Mouse (Mus musculus): ENCODE results near the gene Ythdf1. TPM values are rescaled to one million over a fixed set of nuclear protein-coding genes. Genes with fewer than 3 reads are reported as not detected.
A peak's percentile ranks its signal among the peaks of the same experiment; 100 is the strongest.

Gene Ythdf1
- polyA plus RNA-seq, 1 experiment from 2014 or later, result 80.5 TPM

- H3K9me3 ChIP-seq (ENCODE audit: control insufficient read depth, low read length), result no peaks in the 10 kb centered on the region
- no peak overlapping the region for H3K9ac ChIP-seq (ENCODE audit: low read length)
- H3K4me1 ChIP-seq (ENCODE audit: control insufficient read depth, insufficient read depth, low read length), result peaks cover 13% of the 10 kb centered on the region
- 71% methylated on average over 6 of the region's 6 CpGs for WGBS
- H3K4me2 ChIP-seq (ENCODE audit: low read depth, severe bottlenecking), result no peak overlapping the region
- no peaks in the 10 kb centered on the region for H3K36me3 ChIP-seq (ENCODE audit: control insufficient read depth, insufficient read depth, low read length)
- peaks cover 33% of the 10 kb centered on the region for H3K27me3 ChIP-seq (ENCODE audit: control insufficient read depth, insufficient read depth, low read length)
- DNase-seq (ENCODE audit: low spot score), result no peak
- H3K4me3 ChIP-seq (ENCODE audit: low read depth, low read length), result no peak overlapping the region
- no peak overlapping the region for H3K27ac ChIP-seq (replicated peaks; ENCODE audit: low read depth, low read length)
- ATAC-seq (ENCODE audit: insufficient number of reproducible peaks, low FRiP score, low TSS enrichment, low read depth), result no peak
Measured at GRCm38 (mm10) chr2:180897857-180898256, 22.9 kb downstream of the Ythdf1 start.

GRCm38 (mm10) chr2:180896819-180897625 lies 23.7 kb downstream of the Ythdf1 start:
- no peaks in the 10 kb centered on the region for H3K9me3 ChIP-seq (ENCODE audit: control insufficient read depth, low read length)
- DNase-seq (ENCODE audit: low spot score) (no peak), ATAC-seq (ENCODE audit: insufficient number of reproducible peaks, low FRiP score, low TSS enrichment, low read depth) (no peak)
- no peak overlapping the region for H3K4me2 ChIP-seq (ENCODE audit: low read depth, severe bottlenecking)
- no peak overlapping the region for H3K27ac ChIP-seq (replicated peaks; ENCODE audit: low read depth, low read length)
- H3K4me3 ChIP-seq (ENCODE audit: low read depth, low read length), result no peak overlapping the region
- peaks cover 16% of the 10 kb centered on the region for H3K4me1 ChIP-seq (ENCODE audit: control insufficient read depth, insufficient read depth, low read length)
- peaks cover 41% of the 10 kb centered on the region for H3K27me3 ChIP-seq (ENCODE audit: control insufficient read depth, insufficient read depth, low read length)
- 78% methylated on average over 15 of the region's 15 CpGs for WGBS
- no peaks in the 10 kb centered on the region for H3K36me3 ChIP-seq (ENCODE audit: control insufficient read depth, insufficient read depth, low read length)
- no peak overlapping the region for H3K9ac ChIP-seq (ENCODE audit: low read length)

GRCm38 (mm10) chr2:180895837-180896525 lies 24.8 kb downstream of the Ythdf1 start:
- Histone ChIP-seq H3K27me3 (ENCODE audit: control insufficient read depth, insufficient read depth, low read length) (peaks cover 52% of the 10 kb centered on the region), H3K4me2 (ENCODE audit: low read depth, severe bottlenecking) (no peak overlapping the region), H3K4me3 (ENCODE audit: low read depth, low read length) (no peak overlapping the region), H3K27ac (replicated peaks; ENCODE audit: low read depth, low read length) (no peak overlapping the region), H3K36me3 (ENCODE audit: control insufficient read depth, insufficient read depth, low read length) (no peaks in the 10 kb centered on the region), H3K9ac (ENCODE audit: low read length) (no peak overlapping the region), H3K9me3 (ENCODE audit: control insufficient read depth, low read length) (no peaks in the 10 kb centered on the region), H3K4me1 (ENCODE audit: control insufficient read depth, insufficient read depth, low read length) (peaks cover 16% of the 10 kb centered on the region)
- DNase-seq (ENCODE audit: low spot score), result no peak
- no peak for ATAC-seq (ENCODE audit: insufficient number of reproducible peaks, low FRiP score, low TSS enrichment, low read depth)
- 77% methylated on average over 11 of the region's 11 CpGs for WGBS

GRCm38 (mm10) chr2:180895321-180895720 lies 25.4 kb downstream of the Ythdf1 start:
- Histone ChIP-seq H3K9me3 (ENCODE audit: control insufficient read depth, low read length) (no peaks in the 10 kb centered on the region), H3K9ac (ENCODE audit: low read length) (no peak overlapping the region), H3K27ac (replicated peaks; ENCODE audit: low read depth, low read length) (no peak overlapping the region), H3K36me3 (ENCODE audit: control insufficient read depth, insufficient read depth, low read length) (no peaks in the 10 kb centered on the region), H3K27me3 (ENCODE audit: control insufficient read depth, insufficient read depth, low read length) (peaks cover 58% of the 10 kb centered on the region), H3K4me3 (ENCODE audit: low read depth, low read length) (no peak overlapping the region), H3K4me2 (ENCODE audit: low read depth, severe bottlenecking) (no peak overlapping the region), H3K4me1 (ENCODE audit: control insufficient read depth, insufficient read depth, low read length) (peaks cover 18% of the 10 kb centered on the region)
- 88% methylated on average over 3 of the region's 3 CpGs for WGBS
- DNase-seq (ENCODE audit: low spot score) (no peak), ATAC-seq (ENCODE audit: insufficient number of reproducible peaks, low FRiP score, low TSS enrichment, low read depth) (no peak)

- Histone ChIP-seq H3K9ac (ENCODE audit: low read length) (no peak overlapping the region), H3K9me3 (ENCODE audit: control insufficient read depth, low read length) (no peaks in the 10 kb centered on the region), H3K4me3 (ENCODE audit: low read depth, low read length) (no peak overlapping the region), H3K4me1 (ENCODE audit: control insufficient read depth, insufficient read depth, low read length) (peaks cover 20% of the 10 kb centered on the region), H3K4me2 (ENCODE audit: low read depth, severe bottlenecking) (peak overlapping the region; percentile 56), H3K36me3 (ENCODE audit: control insufficient read depth, insufficient read depth, low read length) (no peaks in the 10 kb centered on the region), H3K27me3 (ENCODE audit: control insufficient read depth, insufficient read depth, low read length) (peaks cover 64% of the 10 kb centered on the region), H3K27ac (replicated peaks; ENCODE audit: low read depth, low read length) (no peak overlapping the region)
- 2% methylated on average over 13 of the region's 13 CpGs for WGBS
- 0 out of 2 replicates have a peak, but pooled peaks have one; percentile 24 for ATAC-seq (ENCODE audit: insufficient number of reproducible peaks, low FRiP score, low TSS enrichment, low read depth)
- DNase-seq (ENCODE audit: low spot score), result peak; percentile 87
Measured at GRCm38 (mm10) chr2:180894734-180895133, 26.0 kb downstream of the Ythdf1 start.

- Histone ChIP-seq H3K4me3 (ENCODE audit: low read depth, low read length) (peak overlapping the region; percentile 32), H3K9me3 (ENCODE audit: control insufficient read depth, low read length) (no peaks in the 10 kb centered on the region), H3K27me3 (ENCODE audit: control insufficient read depth, insufficient read depth, low read length) (peaks cover 70% of the 10 kb centered on the region), H3K36me3 (ENCODE audit: control insufficient read depth, insufficient read depth, low read length) (no peaks in the 10 kb centered on the region), H3K4me1 (ENCODE audit: control insufficient read depth, insufficient read depth, low read length) (peaks cover 20% of the 10 kb centered on the region), H3K4me2 (ENCODE audit: low read depth, severe bottlenecking) (peak overlapping the region; percentile 56), H3K9ac (ENCODE audit: low read length) (no peak overlapping the region), H3K27ac (replicated peaks; ENCODE audit: low read depth, low read length) (no peak overlapping the region)
- DNase-seq (ENCODE audit: low spot score) (peak; percentile 78), ATAC-seq (ENCODE audit: insufficient number of reproducible peaks, low FRiP score, low TSS enrichment, low read depth) (peak; percentile 11; the same call in 1 of the 2 replicates)
- under 1% methylated on average over 53 of the region's 57 CpGs for WGBS
Measured at GRCm38 (mm10) chr2:180894029-180894623, 26.6 kb downstream of the Ythdf1 start.

- H3K27ac ChIP-seq (replicated peaks; ENCODE audit: low read depth, low read length), result no peak overlapping the region
- ATAC-seq (ENCODE audit: insufficient number of reproducible peaks, low FRiP score, low TSS enrichment, low read depth), result no peak
- H3K4me2 ChIP-seq (ENCODE audit: low read depth, severe bottlenecking), result peak overlapping the region; percentile 56
- WGBS, result 1% methylated on average over 45 of the region's 50 CpGs
- peak overlapping the region; percentile 32 for H3K4me3 ChIP-seq (ENCODE audit: low read depth, low read length)
- peak; percentile 56 for DNase-seq (ENCODE audit: low spot score)
- peaks cover 20% of the 10 kb centered on the region for H3K4me1 ChIP-seq (ENCODE audit: control insufficient read depth, insufficient read depth, low read length)
- H3K27me3 ChIP-seq (ENCODE audit: control insufficient read depth, insufficient read depth, low read length), result peaks cover 76% of the 10 kb centered on the region
- H3K9me3 ChIP-seq (ENCODE audit: control insufficient read depth, low read length), result no peaks in the 10 kb centered on the region
- no peak overlapping the region for H3K9ac ChIP-seq (ENCODE audit: low read length)
- H3K36me3 ChIP-seq (ENCODE audit: control insufficient read depth, insufficient read depth, low read length), result no peaks in the 10 kb centered on the region
Measured at GRCm38 (mm10) chr2:180893537-180894028, 27.2 kb downstream of the Ythdf1 start.

- H3K36me3 ChIP-seq (ENCODE audit: control insufficient read depth, insufficient read depth, low read length), result no peaks in the 10 kb centered on the region
- no peak overlapping the region for H3K27ac ChIP-seq (replicated peaks; ENCODE audit: low read depth, low read length)
- peaks cover 82% of the 10 kb centered on the region for H3K27me3 ChIP-seq (ENCODE audit: control insufficient read depth, insufficient read depth, low read length)
- peaks cover 20% of the 10 kb centered on the region for H3K4me1 ChIP-seq (ENCODE audit: control insufficient read depth, insufficient read depth, low read length)
- WGBS, result under 1% methylated on average over 92 of the region's 97 CpGs
- DNase-seq (ENCODE audit: low spot score) (peak; percentile 49), ATAC-seq (ENCODE audit: insufficient number of reproducible peaks, low FRiP score, low TSS enrichment, low read depth) (no peak)
- no peak overlapping the region for H3K9ac ChIP-seq (ENCODE audit: low read length)
- peak overlapping the region; percentile 32 for H3K4me3 ChIP-seq (ENCODE audit: low read depth, low read length)
- no peaks in the 10 kb centered on the region for H3K9me3 ChIP-seq (ENCODE audit: control insufficient read depth, low read length)
- peak overlapping the region; percentile 56 for H3K4me2 ChIP-seq (ENCODE audit: low read depth, severe bottlenecking)
Measured at GRCm38 (mm10) chr2:180892841-180893521, 27.8 kb downstream of the Ythdf1 start.

All from limb, embryonic 11.5 days (tissue).